ENCODE assay signal across 9 mouse cellular contexts in genomic region chr13:119363379-119363778, GRCm38 (mm10).
DNase-seq lines count a peak whose midpoint lies in the region; ATAC-seq lines count a peak whose summit lies in the region.
"Had no signal": no experiment of that assay in that cellular context is flagged by ENCODE, and none has a peak within 500 bp of the region (broad histone marks: within the 10 kb centered on the region; RNA-seq: fewer than 3 reads in every experiment).

No protein-coding gene starts in this region.

- peaks cover 2% of the 10 kb centered on the region; the same call in 1 of the 2 replicates for H3K36me3 ChIP-seq in forebrain, embryonic 11.5 days (ENCODE audit: control insufficient read depth, insufficient read depth, low read length)

- intact Hi-C loops in heart, postnatal 10 days (cut with DNase I): no loop called here
- intact Hi-C loops in heart, postnatal 25 days (cut with DNase I): loop anchor here (5.0 kb wide), 1 partner anchor 961 kb away; no protein-coding TSS in a partner anchor

- H3K9me3 ChIP-seq in forebrain, embryonic 11.5 days (ENCODE audit: control insufficient read depth, low read length): no peaks in the 10 kb centered on the region
- H3K9me3 ChIP-seq: megakaryocyte, embryonic 14.5 days had no signal

- H3K27ac ChIP-seq in forebrain, embryonic 11.5 days (ENCODE audit: low read depth, low read length): no peak overlapping the region

- peak; percentile 22 to 68 for DNase-seq in heart, postnatal 10 days
- no peak for DNase-seq in heart, postnatal 25 days (ENCODE audit: low spot score)
- peak; percentile 49 to 65 for DNase-seq in right cerebral cortex, adult 2 months (ENCODE audit: low spot score in 2 of 2)
- DNase-seq in right cerebral cortex, postnatal 25 days: no peak
- peak; percentile 57 for DNase-seq in brain, adult 2 months (ENCODE audit: low read depth, low spot score)
- peak; percentile 75 for DNase-seq in kidney, postnatal 10 days
- peak; percentile 38 for DNase-seq in mesoderm, embryonic 11.5 days (ENCODE audit: low read depth, low spot score)
- no peak for DNase-seq in forebrain, embryonic 11.5 days (ENCODE audit: low spot score)

- 61% methylated on average over 3 of the region's 3 CpGs for WGBS in forebrain, embryonic 11.5 days

- no peak overlapping the region for H3K4me3 ChIP-seq in forebrain, embryonic 11.5 days (ENCODE audit: low read depth, low read length)
- H3K4me3 ChIP-seq: megakaryocyte, embryonic 14.5 days had no signal

- no peak overlapping the region for H3K4me2 ChIP-seq in forebrain, embryonic 11.5 days (ENCODE audit: low read depth, low read length, severe bottlenecking)

- no peak overlapping the region for H3K9ac ChIP-seq in forebrain, embryonic 11.5 days (ENCODE audit: low read length)

- H3K27me3 ChIP-seq in forebrain, embryonic 11.5 days (ENCODE audit: control insufficient read depth, insufficient read depth, low read length): no peaks in the 10 kb centered on the region
- H3K27me3 ChIP-seq: megakaryocyte, embryonic 14.5 days had no signal

- no peaks in the 10 kb centered on the region for H3K4me1 ChIP-seq in forebrain, embryonic 11.5 days (replicated peaks; ENCODE audit: control insufficient read depth, insufficient read depth, low read length)

- ATAC-seq in forebrain, embryonic 11.5 days (replicated peaks; ENCODE audit: low FRiP score): no peak

Comparison
In these comparisons a context has a peak if more than half of its experiments do, and no peak if none do; other contexts are left out.
1. DNase-seq: peak in heart, postnatal 10 days (2 of 2), right cerebral cortex, adult 2 months (2 of 2), brain, adult 2 months (single experiment), kidney, postnatal 10 days (single experiment) and mesoderm, embryonic 11.5 days (single experiment); none in heart, postnatal 25 days (single experiment), right cerebral cortex, postnatal 25 days (single experiment) and forebrain, embryonic 11.5 days (single experiment).